Mouse (Mus musculus): ENCODE results near the gene Olfr323. TPM values are rescaled to one million over a fixed set of nuclear protein-coding genes. Genes with fewer than 3 reads are reported as not detected.

The Olfr323 gene
- polyA plus RNA-seq, 1 experiment from 2014 or later: not detected

- Histone ChIP-seq H3K9ac (replicated peaks) (no peak overlapping the region), H3K4me2 (no peak overlapping the region), H3K9me3 (no peaks in the 10 kb centered on the region), H3K27ac (no peak overlapping the region), H3K27me3 (peaks cover 23% of the 10 kb centered on the region), H3K4me3 (replicated peaks) (no peak overlapping the region), H3K36me3 (no peaks in the 10 kb centered on the region), H3K4me1 (replicated peaks) (no peaks in the 10 kb centered on the region)
- no peak for ATAC-seq (ENCODE audit: insufficient number of reproducible peaks, insufficient read depth, low FRiP score, low TSS enrichment, low read depth)
- WGBS: 65% methylated on average over 4 of the region's 4 CpGs
Measured at GRCm38 (mm10) chr11:58634878-58635277, 4.6 kb upstream of the Olfr323 start.

- Histone ChIP-seq H3K27me3 (no peaks in the 10 kb centered on the region; the same call in 1 of the 2 replicates), H3K27ac (no peak overlapping the region), H3K9me3 (no peaks in the 10 kb centered on the region), H3K4me1 (replicated peaks) (no peaks in the 10 kb centered on the region), H3K36me3 (no peaks in the 10 kb centered on the region), H3K9ac (replicated peaks) (no peak overlapping the region), H3K4me2 (no peak overlapping the region), H3K4me3 (replicated peaks) (no peak overlapping the region)
- no peak for ATAC-seq (ENCODE audit: insufficient number of reproducible peaks, insufficient read depth, low FRiP score, low TSS enrichment, low read depth)
- WGBS: 69% methylated on average over 4 of the region's 4 CpGs
Measured at GRCm38 (mm10) chr11:58626146-58626545, 4.2 kb downstream of the Olfr323 start.

- Histone ChIP-seq H3K27ac (no peak overlapping the region), H3K36me3 (no peaks in the 10 kb centered on the region), H3K9me3 (no peaks in the 10 kb centered on the region), H3K9ac (replicated peaks) (no peak overlapping the region), H3K4me1 (replicated peaks) (no peaks in the 10 kb centered on the region), H3K27me3 (no peaks in the 10 kb centered on the region; the same call in 1 of the 2 replicates), H3K4me2 (no peak overlapping the region), H3K4me3 (replicated peaks) (no peak overlapping the region)
- no peak for ATAC-seq (ENCODE audit: insufficient number of reproducible peaks, insufficient read depth, low FRiP score, low TSS enrichment, low read depth)
- 84% methylated on average over 6 of the region's 6 CpGs for whole genome bisulfite sequencing
Measured at GRCm38 (mm10) chr11:58618793-58619192, 11.5 kb downstream of the Olfr323 start.

GRCm38 (mm10) chr11:58618369-58618768 lies 11.9 kb downstream of the Olfr323 start:
- no peak for ATAC-seq (ENCODE audit: insufficient number of reproducible peaks, insufficient read depth, low FRiP score, low TSS enrichment, low read depth)

GRCm38 (mm10) chr11:58615975-58616374 lies 14.3 kb downstream of the Olfr323 start, which contains the start of gene 2210407C18Rik:
TSS of gene 2210407C18Rik (minus strand) at chr11:58616075.
- Histone ChIP-seq H3K9me3 (no peaks in the 10 kb centered on the region), H3K9ac (replicated peaks) (no peak within 1 kb of the TSS), H3K4me1 (replicated peaks) (no peaks in the 10 kb centered on the region), H3K36me3 (no peaks in the 10 kb centered on the region), H3K4me3 (replicated peaks) (no peak within 1 kb of the TSS), H3K27ac (no peak within 1 kb of the TSS), H3K27me3 (no peaks in the 10 kb centered on the region), H3K4me2 (no peak within 1 kb of the TSS)
- no peak for ATAC-seq (ENCODE audit: insufficient number of reproducible peaks, insufficient read depth, low FRiP score, low TSS enrichment, low read depth)
- WGBS: 90% methylated on average over 4 of the region's 4 CpGs

More at GRCm38 (mm10) chr11:58618369-58618768, 11.9 kb downstream of the Olfr323 start:
- H3K9ac ChIP-seq (replicated peaks): no peak overlapping the region
- no peaks in the 10 kb centered on the region for H3K9me3 ChIP-seq
- no peak overlapping the region for H3K27ac ChIP-seq
- 77% methylated on average over 3 of the region's 3 CpGs for WGBS
- H3K4me1 ChIP-seq (replicated peaks): no peaks in the 10 kb centered on the region
- no peak overlapping the region for H3K4me3 ChIP-seq (replicated peaks)
- H3K27me3 ChIP-seq: no peaks in the 10 kb centered on the region
- H3K4me2 ChIP-seq: no peak overlapping the region
- no peaks in the 10 kb centered on the region for H3K36me3 ChIP-seq

GRCm38 (mm10) chr11:58614526-58614925 lies 15.8 kb downstream of the Olfr323 start:
- no peak overlapping the region for H3K9ac ChIP-seq (replicated peaks)
- no peak overlapping the region for H3K4me2 ChIP-seq
- H3K4me3 ChIP-seq (replicated peaks): no peak overlapping the region
- H3K27me3 ChIP-seq: no peaks in the 10 kb centered on the region
- H3K36me3 ChIP-seq: no peaks in the 10 kb centered on the region
- no peak overlapping the region for H3K27ac ChIP-seq
- no peaks in the 10 kb centered on the region for H3K4me1 ChIP-seq (replicated peaks)
- no peaks in the 10 kb centered on the region for H3K9me3 ChIP-seq
- no peak for ATAC-seq (ENCODE audit: insufficient number of reproducible peaks, insufficient read depth, low FRiP score, low TSS enrichment, low read depth)

GRCm38 (mm10) chr11:58613359-58613758 lies 16.9 kb downstream of the Olfr323 start:
- Histone ChIP-seq H3K27ac (no peak overlapping the region), H3K9ac (replicated peaks) (no peak overlapping the region), H3K9me3 (no peaks in the 10 kb centered on the region), H3K4me3 (replicated peaks) (no peak overlapping the region), H3K27me3 (no peaks in the 10 kb centered on the region), H3K4me2 (no peak overlapping the region), H3K36me3 (no peaks in the 10 kb centered on the region), H3K4me1 (replicated peaks) (no peaks in the 10 kb centered on the region)
- 56% methylated on average over 3 of the region's 3 CpGs for WGBS
- ATAC-seq (ENCODE audit: insufficient number of reproducible peaks, insufficient read depth, low FRiP score, low TSS enrichment, low read depth): no peak

GRCm38 (mm10) chr11:58607030-58607429 lies 23.3 kb downstream of the Olfr323 start:
- Histone ChIP-seq H3K4me3 (replicated peaks) (no peak overlapping the region), H3K9me3 (no peaks in the 10 kb centered on the region), H3K27ac (no peak overlapping the region), H3K9ac (replicated peaks) (no peak overlapping the region), H3K36me3 (no peaks in the 10 kb centered on the region), H3K4me1 (replicated peaks) (no peaks in the 10 kb centered on the region), H3K27me3 (no peaks in the 10 kb centered on the region), H3K4me2 (no peak overlapping the region)
- ATAC-seq (ENCODE audit: insufficient number of reproducible peaks, insufficient read depth, low FRiP score, low TSS enrichment, low read depth): no peak
- 91% methylated on average over 6 of the region's 6 CpGs for WGBS

GRCm38 (mm10) chr11:58606177-58606919 lies 24.0 kb downstream of the Olfr323 start:
- Histone ChIP-seq H3K9ac (replicated peaks) (no peak overlapping the region), H3K4me3 (replicated peaks) (no peak overlapping the region), H3K27me3 (no peaks in the 10 kb centered on the region), H3K4me2 (no peak overlapping the region), H3K36me3 (no peaks in the 10 kb centered on the region), H3K9me3 (no peaks in the 10 kb centered on the region), H3K27ac (no peak overlapping the region), H3K4me1 (replicated peaks) (no peaks in the 10 kb centered on the region)
- no peak for ATAC-seq (ENCODE audit: insufficient number of reproducible peaks, insufficient read depth, low FRiP score, low TSS enrichment, low read depth)
- 90% methylated on average over 12 of the region's 12 CpGs for WGBS

- no peak overlapping the region for H3K27ac ChIP-seq
- H3K4me1 ChIP-seq (replicated peaks): no peaks in the 10 kb centered on the region
- no peak overlapping the region for H3K4me2 ChIP-seq
- H3K4me3 ChIP-seq (replicated peaks): no peak overlapping the region
- no peaks in the 10 kb centered on the region for H3K9me3 ChIP-seq
- 86% methylated on average over 3 of the region's 3 CpGs for WGBS
- no peaks in the 10 kb centered on the region for H3K36me3 ChIP-seq
- H3K9ac ChIP-seq (replicated peaks): no peak overlapping the region
- no peak for ATAC-seq (ENCODE audit: insufficient number of reproducible peaks, insufficient read depth, low FRiP score, low TSS enrichment, low read depth)
- no peaks in the 10 kb centered on the region for H3K27me3 ChIP-seq
Measured at GRCm38 (mm10) chr11:58605228-58605627, 25.1 kb downstream of the Olfr323 start.

GRCm38 (mm10) chr11:58604688-58605087 lies 25.6 kb downstream of the Olfr323 start:
- Histone ChIP-seq H3K27ac (no peak overlapping the region), H3K4me1 (replicated peaks) (no peaks in the 10 kb centered on the region), H3K36me3 (no peaks in the 10 kb centered on the region), H3K27me3 (no peaks in the 10 kb centered on the region), H3K4me2 (no peak overlapping the region), H3K4me3 (replicated peaks) (no peak overlapping the region), H3K9ac (replicated peaks) (no peak overlapping the region), H3K9me3 (no peaks in the 10 kb centered on the region)
- WGBS: 77% methylated on average over 2 of the region's 2 CpGs
- ATAC-seq (ENCODE audit: insufficient number of reproducible peaks, insufficient read depth, low FRiP score, low TSS enrichment, low read depth): no peak

All from limb, embryonic 12.5 days (tissue).